Mouse (Mus musculus): ENCODE results near the gene Tmem115. TPM values are rescaled to one million over a fixed set of nuclear protein-coding genes. Genes with fewer than 3 reads are reported as not detected.

The Tmem115 gene
- 10 to 100 TPM; 13.3 to 14.3 TPM for total RNA-seq (2021)
- long read RNA-seq, experiment 1, transcript Tmem115-201 (2 exons, 2,194 nt): major isoform, 18 of 21 reads
- long read RNA-seq, experiment 1, partial matches to known transcripts: 3 of 21 reads
- long read RNA-seq, experiment 1, other reads (novel, unspliced or antisense): 0 of 21 reads
- long read RNA-seq, experiment 2, transcript Tmem115-201 (2 exons, 2,194 nt): major isoform, 33 of 33 reads
- long read RNA-seq, experiment 2, partial matches to known transcripts: 0 of 33 reads
- long read RNA-seq, experiment 2, other reads (novel, unspliced or antisense): 0 of 33 reads

DNA sequence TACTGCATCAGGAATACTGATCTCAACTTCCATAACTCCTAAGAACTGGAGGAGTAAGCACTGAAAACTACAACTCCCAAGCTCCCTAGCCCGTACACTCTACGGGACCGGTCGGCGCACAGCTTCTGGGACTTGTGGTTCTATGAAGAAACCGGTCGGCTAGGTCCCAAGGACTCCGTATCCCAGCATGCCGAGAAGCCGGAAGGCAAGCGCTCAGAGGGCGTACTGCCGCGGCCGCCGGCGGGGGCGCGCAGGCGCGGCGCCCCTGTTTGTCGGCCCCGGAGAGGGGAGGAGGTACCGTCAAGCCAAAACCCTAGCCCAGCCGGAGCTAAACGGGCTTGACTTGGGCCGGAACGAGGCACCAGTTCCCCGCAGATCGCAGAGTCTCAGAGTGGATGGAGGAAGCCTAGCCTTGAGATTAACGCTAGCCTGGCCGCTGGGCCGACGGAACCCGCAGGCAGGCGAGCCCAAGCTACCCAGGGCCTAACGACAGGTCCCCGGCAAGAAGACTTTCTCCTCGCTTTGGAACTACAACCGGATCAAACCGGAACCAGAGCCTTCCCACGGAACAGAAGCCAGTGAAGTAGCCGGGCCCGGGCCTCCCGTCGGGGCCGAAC lies at the start of gene Tmem115:
Tmem115 (plus strand) TSS at position 155 of the 617 bp plus-strand sequence.
- DNase-seq: peak; percentile 81 to 87
- intact Hi-C loops (cut with DNase I): no loop called here

DNA sequence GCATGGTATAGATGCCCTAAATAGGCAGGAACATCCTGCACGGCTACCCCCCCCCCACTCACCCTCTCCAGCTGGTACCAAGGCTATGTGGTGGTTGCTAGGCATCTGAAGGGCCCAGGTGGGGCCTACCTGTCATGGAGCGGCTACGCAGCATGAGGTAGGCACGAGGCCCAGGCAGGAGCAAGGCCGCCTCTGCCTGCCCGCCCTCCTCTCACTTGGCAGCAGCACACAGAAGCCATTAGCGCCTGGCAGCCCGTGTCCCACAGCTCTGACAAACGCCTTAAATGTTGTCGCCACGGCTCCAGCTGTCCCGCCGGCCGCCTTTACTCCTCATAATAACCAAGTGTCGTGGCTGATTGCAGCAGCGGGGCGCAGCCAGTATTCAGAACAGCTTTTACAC lies 49.4 kb upstream of the Tmem115 start:
- intact Hi-C loops (cut with DNase I): no loop called here
- no peak for DNase-seq

DNA sequence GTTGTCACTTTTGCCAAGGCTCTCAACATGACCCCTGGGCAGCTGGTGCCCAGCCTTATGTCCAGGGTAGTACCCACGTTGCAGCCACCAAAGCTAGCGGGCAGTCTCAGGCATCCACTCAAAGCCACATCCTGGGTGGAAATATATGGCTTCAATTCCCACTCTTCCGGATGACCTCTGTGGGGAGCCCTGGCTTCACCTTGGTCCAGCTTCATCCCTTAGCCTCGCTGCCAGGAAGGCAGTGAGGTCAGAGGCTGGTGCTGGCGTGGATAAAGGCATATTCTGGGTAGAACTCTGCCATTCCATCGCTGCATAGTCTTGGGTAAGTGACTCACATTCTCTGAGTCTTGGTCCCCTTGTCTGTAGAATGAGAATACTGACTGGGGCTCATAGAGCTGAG lies 49.0 kb upstream of the Tmem115 start:
- intact Hi-C loops (cut with DNase I): no loop called here
- DNase-seq: no peak

DNA sequence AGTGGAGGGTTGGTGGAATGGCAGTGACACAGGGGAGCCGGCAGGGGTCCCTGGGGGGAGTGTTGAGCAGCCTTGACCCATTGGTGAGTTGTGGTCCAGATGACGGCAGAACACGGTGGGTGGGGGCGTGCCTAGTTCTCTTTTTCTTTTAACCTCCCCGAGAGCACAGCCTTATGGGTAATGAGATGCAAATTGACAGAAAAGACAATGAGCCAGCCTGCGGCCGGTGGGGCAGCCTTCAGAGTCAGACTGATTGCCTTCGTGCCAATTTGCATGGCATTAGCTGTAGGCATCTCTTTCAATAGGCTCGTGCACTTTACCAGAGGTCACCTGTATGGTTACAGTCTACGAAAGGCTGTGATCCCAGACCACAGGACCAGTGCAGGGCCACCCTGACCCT lies 47.7 kb upstream of the Tmem115 start:
- no peak for DNase-seq
- intact Hi-C loops (cut with DNase I): no loop called here

DNA sequence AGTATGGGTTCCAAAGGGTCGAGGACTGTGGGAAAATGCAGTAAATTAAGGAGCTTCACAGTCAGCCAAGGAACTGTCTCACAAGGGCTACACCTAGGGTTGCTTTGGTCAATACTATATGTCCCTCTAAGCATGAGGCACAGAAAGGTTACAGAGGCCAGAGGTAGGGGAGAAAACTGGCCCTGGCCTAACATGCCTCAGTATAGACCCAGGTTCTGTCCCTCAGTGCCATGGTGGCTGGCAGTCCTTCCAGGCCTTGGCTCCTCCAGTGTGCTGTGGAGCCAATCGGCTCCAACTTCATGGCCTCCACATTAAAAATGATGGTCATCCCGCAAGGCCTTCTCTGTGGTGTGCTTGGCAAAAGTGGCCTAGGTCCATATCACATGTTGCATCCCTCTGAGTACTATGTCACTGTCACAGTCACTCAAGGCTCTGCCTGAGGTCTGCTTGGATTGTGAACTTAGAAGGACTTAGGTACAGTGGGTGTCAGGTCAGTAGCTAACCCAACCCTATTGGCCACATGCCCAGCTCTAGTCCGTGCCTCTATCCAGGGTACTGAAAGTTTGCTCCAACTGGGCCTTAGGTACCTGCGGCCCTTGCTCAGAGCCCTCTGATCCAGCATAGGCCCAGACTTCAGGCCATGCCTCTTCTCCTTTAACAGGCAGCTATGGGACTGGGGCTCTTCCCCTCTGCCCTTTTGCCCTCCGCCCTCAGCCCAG lies 47.1 kb upstream of the Tmem115 start:
- intact Hi-C loops (cut with DNase I): no loop called here
- DNase-seq: no peak

DNA sequence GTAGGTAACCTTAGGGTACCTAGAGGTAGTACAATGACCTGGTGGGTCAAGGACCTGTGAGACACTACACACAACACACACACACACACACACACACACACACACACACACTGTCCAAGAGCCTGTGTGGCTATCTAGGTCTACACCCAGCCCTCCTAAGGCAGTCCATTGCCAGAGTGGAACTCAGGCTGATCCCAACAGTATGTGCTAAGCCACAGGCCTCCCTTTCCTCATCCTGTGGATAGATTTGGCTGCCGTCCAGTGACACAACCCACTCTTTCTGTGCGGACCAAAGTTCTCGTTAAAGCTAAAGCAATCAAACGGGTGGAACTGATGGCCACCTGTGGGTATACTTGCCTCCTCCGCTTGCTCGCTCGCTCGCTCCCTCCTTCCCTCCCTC lies 43.6 kb upstream of the Tmem115 start:
- intact Hi-C loops (cut with DNase I): no loop called here
- no peak for DNase-seq

DNA sequence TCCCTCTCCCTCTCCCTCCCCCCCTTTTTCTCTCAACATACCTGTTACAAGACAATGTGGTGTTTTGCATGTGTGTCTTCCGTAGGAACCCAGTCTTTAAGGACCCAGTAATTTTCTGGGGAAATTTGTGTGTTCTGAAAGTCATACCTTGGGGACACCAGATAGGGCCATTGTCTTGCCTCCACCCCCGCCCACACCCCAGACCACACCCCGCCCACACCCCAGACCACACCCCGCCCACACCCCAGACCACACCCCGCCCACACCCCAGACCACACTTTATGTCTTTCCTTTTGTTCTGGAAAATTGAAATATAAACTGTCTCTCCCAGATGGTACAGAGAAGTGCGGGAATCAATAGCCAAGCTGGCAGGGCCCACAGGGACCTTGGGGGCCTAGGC lies 43.1 kb upstream of the Tmem115 start:
- intact Hi-C loops (cut with DNase I): no loop called here
- DNase-seq: no peak

DNA sequence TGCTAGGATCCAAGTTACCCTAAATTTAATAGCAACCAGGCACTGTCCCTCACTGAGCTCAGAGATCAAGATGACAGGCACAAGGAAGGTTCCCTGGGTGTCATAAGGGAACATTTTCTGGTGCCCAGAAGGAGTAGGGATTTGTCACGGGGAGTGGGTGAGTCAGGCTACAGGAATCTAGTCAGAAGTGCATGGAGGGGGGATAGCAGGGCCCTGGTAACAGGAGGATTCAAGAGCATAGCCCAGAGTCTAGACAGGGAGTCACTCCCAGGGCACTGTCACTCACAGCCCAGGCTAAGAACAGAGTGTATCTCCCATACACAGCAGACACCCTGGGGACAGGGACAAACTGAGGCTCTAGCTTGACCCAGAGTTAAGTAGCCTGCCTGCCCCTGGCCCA lies 40.2 kb upstream of the Tmem115 start:
- intact Hi-C loops (cut with DNase I): no loop called here
- no peak for DNase-seq

DNA sequence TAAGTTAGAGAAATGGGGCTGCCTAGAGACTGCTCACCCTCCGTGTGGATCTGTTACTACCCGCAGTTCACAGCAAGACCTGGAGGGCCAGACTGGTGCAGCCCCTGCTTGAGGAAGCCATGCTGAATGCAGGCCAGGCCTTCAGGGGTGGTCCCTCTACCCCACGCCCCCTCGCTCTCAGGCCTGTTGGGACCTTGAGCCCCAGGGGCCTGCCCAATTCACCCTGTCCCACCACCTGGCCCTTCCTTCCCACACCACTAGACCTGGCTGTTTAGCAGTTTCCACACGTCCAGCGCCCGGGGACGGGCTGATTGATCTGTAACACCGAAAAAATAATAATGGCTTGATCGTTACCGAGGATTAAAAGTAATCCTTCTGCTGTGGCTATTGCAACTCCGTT lies 39.5 kb upstream of the Tmem115 start:
- DNase-seq: no peak
- intact Hi-C loops (cut with DNase I): no loop called here

DNA sequence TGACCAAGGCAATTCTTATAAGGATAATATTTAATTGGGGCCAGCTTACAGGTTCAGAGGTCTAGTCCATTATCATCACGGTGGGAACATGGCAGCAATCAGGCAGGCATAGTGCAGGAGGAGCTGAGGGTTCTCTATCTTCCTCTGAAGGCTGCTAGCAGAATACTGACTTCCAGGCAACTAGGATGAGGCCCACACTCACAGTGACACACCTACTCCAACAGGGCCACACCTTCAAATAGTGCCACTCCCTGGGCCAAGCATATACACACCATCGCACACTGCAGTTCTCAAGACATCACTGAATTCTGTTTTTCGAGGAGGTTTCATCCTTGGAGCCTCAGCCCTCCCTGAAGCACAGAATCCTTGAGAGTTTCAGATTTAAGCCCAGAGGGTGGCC lies 37.4 kb upstream of the Tmem115 start:
- DNase-seq: no peak
- intact Hi-C loops (cut with DNase I): no loop called here

DNA sequence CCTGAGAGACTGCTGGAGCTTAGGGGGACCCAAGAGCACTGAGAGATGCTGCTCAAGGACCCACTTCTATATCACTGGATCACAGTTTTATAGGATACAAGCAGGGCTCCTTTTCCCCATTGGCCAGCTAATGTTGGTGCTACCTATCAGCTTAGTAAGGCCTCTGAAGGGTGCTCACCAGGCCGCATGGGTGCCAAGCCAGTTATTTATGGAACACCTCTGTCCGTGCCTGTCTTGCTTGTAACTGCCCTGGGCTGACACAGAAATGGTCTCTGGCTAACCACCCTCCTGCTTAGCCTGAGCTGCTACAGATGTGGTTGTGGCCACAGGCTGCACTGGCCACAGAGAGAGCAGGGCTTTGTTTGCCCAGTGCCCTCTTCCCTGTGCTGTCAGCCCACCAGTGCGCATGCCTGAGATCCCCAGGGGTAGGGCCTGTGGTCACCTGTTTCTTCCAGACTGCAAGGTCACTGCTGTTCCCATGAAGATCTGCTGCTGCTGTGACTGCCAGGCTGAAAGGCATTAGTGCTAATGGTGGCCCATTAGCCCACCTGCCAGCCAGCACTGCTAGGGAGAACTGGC lies 32.9 kb upstream of the Tmem115 start:
- intact Hi-C loops (cut with DNase I): no loop called here
- no peak for DNase-seq

DNA sequence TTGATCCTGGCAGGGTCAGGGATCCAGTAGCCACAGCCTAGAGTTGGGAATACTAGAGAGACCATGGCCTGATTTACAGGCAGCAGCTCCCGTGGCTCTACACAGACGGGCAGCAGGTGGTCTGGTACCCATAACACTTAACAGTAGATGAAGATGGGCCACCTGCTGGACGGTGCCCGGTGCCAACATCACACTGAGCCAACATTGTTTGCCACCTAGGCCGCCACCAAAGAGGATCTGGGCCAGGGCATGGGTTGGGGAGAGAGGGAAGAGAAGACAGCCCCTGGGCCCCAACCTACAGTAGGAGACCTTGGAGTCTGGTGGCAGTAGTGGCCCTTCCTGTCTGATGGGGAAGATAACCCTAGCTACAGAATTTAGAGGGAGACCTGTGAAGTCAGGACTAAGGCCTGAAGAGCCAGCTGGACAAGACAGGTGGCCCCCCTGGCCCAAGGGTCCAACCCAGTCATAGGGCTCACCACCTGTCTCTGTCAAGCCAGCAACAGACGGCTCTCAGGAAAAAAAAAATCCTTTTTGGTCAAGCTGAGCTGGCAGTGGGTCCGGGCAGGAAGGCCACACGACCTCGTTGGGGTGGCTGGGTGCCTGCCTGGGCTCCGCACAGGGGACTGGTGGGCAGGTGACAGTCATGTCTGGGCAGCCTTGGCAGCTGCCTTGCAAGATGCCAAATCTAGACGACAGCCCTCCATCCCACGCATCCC lies 31.5 kb upstream of the Tmem115 start:
- intact Hi-C loops (cut with DNase I): no loop called here
- DNase-seq: no peak

DNA sequence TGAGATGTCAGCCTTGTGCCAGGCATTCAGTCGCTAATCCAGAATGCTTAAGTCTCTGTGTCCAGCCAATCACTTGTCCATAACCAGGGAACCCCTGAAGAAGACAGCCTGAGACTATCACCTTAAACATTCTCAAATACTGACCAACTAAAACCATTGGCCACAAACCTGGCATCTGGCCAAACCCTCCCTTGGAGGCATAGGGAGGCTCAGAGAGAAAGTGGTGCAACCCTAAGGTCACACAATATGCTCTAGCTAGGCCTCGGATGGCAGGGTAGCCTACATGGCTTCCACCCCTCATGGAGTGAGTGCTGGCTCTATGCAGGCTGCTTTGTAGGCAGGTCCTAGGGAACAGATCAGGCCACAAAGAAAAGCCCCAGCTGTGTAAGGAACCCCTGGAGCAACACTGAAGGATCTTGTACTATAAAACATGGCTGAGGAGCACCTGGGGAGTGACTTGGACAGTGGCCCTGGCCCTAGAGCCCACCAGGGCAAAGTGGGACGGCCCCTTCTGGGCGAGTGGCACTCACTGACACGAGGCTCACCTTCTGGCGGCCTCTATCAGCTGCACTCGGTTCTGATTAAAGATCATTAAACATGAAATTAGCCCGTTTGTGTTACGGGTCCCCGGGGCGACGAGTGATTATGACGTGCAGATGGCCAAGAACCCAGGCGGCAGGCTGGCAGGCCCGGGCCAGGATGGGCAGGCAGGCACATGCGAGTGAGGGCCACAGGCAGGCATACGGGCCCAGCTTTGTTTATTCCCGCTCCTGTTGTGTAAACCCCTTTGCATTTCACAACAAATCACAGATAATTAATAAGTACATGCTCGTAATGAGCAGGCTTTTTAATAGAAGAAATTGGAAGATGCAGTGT lies 28.8 kb upstream of the Tmem115 start:
- intact Hi-C loops (cut with DNase I): no loop called here
- DNase-seq: no peak

DNA sequence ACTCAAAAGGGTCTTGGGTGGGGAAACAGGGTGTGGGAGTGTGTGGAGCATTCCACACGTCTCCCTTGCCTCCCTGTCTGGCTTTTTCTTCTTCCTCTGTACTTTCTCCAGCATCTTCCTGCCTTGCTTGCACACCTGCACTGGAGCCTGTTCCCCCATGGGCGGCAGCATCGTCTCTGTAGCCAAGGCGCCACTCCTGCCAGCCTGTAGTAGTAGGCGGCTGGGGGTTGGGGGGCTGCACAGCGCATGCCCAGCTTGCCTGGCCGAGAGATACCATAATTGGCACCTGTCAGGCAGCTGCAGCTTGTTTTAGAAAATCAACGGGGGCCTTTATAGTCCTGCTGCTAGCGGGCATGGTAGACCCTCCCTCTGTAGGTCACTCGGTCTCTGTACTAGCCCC lies 25.5 kb upstream of the Tmem115 start:
- intact Hi-C loops (cut with DNase I): no loop called here
- no peak for DNase-seq

DNA sequence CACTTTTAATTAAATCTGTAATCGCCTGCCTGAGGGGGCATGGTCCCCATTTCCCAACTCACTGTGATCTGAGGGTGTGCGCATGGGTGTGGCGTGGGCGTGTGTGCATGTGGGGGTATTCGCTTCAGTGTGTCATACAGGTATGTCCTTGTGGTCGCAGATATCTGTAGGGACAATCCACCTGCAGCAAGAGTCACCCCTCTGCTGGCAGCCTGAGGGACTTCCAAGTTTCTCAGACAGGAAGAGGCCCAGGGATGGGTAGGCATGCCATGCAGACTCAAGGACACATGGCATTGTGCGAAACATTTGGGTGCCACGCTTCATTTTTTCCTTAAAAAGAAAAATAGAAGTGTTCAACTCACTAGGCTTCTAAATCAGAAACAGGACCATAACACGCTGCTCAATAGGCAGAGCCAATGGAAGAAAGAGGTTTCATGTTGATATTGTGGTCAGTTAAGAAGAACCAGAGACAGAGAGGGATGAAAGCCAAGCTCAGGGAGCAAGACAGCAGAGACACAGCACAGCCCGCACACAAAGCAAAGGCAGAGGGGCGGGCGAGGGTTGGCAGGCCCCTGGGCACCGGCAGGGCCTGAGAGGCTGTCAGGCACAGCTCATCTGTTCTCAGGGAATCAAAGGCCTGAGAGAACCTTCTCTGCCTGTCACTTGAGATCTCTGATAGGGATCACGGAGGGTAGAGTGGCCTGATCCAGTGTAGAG lies 23.2 kb upstream of the Tmem115 start:
- intact Hi-C loops (cut with DNase I): loop anchor here (5.0 to 10.0 kb wide), 3 partner anchors 48 to 606 kb away; partner anchors contain the start of gene Cish
- no peak for DNase-seq

DNA sequence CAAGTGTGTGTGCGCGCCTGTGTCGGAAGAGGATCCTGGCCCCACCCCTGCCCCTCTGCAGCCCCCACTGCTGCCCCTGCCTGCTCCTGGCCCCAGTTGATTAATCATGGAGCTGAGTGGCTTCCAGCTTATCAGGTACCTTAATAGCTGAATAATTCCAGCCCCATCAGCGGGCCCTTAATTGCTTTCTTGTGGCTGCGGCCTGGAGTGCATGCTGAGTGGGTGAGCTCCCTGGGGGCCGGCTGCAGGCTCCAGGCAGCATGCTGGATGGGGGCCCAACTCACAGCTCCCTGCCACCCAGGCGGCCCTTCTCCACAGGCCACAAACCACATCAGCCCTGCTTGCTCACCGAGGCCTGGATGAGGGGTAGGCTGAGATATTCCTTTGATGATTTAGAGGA lies 22.3 kb upstream of the Tmem115 start:
- intact Hi-C loops (cut with DNase I): loop anchor here (5.0 to 10.0 kb wide), 3 partner anchors 49 to 607 kb away; partner anchors contain the start of gene Cish
- no peak for DNase-seq

DNA sequence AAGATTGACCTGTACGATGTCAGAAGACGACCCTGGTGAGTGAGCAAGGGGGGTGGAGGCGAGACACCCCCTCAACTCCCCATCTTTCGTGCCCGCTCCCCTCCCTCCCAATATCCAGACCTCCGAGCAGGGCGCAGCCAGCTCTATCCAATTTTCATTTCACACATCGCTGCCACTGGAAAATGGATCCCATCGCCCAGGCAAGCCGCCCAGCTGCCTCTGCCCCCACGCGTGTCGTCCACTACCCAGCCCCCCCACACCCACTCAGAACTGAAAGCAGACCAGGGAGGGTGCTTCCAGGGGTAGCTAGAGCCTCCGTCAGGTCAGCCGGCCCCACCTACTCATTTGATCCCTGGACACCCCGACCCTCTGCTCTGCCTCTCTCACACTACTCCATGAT lies 21.4 kb upstream of the Tmem115 start:
- no peak for DNase-seq
- intact Hi-C loops (cut with DNase I): loop anchor here (5.0 to 10.0 kb wide), 3 partner anchors 50 to 608 kb away; partner anchors contain the start of gene Cish

DNA sequence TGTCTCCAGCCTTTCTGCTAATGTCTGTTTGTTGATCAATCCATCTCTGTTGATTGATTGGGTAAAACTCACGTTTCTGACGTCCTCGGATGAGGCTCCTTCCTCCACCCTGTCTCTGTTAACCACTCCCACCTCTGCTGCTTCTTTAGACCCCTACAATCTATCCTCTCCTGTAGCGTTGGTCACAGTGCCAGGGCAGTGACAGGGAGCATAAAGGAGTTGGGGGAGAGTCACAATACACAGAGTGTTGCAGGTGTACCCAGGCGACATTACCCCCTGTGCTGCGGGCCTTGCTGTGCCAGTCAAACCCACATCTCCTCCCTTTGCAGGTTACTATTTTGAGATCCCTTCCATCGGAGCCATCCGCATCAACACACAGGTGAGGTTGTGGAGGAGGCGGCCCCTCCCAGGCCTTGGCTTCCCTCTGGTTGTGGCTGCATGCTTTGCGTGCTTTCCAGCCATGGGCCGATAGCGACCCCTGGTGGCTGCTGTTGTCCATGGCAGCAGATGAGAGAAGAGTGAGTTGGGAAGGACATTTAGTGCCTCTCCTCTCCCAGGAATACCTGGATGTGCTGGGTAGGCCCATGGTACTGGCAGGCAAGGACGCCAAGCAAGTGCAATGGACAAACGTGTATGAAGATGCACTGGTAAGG lies 19.3 kb upstream of the Tmem115 start:
- intact Hi-C loops (cut with DNase I): loop anchor here (1.0 to 10.0 kb wide), 5 partner anchors 52 to 610 kb away; partner anchors contain the start of gene Cish
- DNase-seq: peak; percentile 68 to 80

Data from gastrocnemius, postnatal 36 days (tissue).